Mouse (Mus musculus): ENCODE data around the gene Tnfaip2. TPM values are rescaled to one million over a fixed set of nuclear protein-coding genes. Genes with fewer than 3 reads are reported as not detected.

The Tnfaip2 gene
- polyA plus RNA-seq, 1 experiment from 2014 or later = 5.0 TPM

DNA sequence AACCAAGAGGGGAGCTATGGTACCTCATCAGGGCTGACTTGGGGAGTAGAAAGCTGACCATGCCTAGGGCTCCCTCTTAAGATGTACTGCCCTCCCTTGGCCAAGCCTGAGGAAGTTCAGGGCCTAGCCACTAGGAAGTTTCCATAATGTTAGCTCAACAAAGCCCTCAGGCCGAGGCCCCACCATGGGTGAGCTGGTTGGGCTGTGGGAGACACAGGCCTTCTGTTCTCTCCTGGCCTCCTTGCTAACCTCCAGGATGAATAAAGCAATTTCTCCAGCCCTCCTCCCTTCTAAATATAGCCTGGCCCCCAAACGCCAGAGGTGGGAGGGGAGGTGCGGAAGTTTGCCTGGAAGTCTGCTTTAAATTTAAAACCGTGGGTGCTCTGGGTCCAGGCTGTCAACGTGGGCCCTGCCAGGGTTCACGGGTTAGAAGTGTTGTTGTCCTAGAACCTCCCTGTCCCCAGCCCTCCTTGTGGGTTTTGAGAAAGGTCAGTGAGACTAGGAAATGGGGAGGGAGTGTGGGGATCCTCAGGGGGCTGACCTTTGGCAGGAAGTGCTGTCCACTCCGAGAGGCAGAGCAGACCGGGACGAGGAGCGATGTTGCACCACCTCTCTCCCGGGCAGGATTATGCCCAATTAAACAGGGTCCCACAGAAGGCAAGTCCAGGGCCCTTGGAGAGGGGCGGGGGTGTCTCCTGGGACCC is 29.5 kb upstream of the Tnfaip2 start:
- Histone ChIP-seq H3K27me3 (replicated peaks; ENCODE audit: control insufficient read depth, insufficient read depth, low read length) (peaks cover 6% of the 10 kb centered on the region; the same call in 1 of the 2 replicates), H3K27ac (ENCODE audit: low read depth) (peak overlapping the region; percentile 23), H3K9ac (ENCODE audit: low read length) (0 out of 2 replicates have a peak overlapping the region, but pooled peaks have one; percentile 17), H3K36me3 (ENCODE audit: control insufficient read depth, insufficient read depth, low read length) (no peaks in the 10 kb centered on the region), H3K4me2 (ENCODE audit: low read length) (peak overlapping the region; percentile 46), H3K9me3 (ENCODE audit: control insufficient read depth, low read length) (no peaks in the 10 kb centered on the region), H3K4me1 (replicated peaks; ENCODE audit: control insufficient read depth, insufficient read depth, low read length) (peaks cover 21% of the 10 kb centered on the region), H3K4me3 (ENCODE audit: low read depth, low read length) (peak overlapping the region; percentile 20)
- no peak for ATAC-seq (replicated peaks; ENCODE audit: low FRiP score, low TSS enrichment, low read depth)
- no peak for DNase-seq (ENCODE audit: low spot score)
- 18% methylated on average over 12 of the region's 12 CpGs for WGBS

DNA sequence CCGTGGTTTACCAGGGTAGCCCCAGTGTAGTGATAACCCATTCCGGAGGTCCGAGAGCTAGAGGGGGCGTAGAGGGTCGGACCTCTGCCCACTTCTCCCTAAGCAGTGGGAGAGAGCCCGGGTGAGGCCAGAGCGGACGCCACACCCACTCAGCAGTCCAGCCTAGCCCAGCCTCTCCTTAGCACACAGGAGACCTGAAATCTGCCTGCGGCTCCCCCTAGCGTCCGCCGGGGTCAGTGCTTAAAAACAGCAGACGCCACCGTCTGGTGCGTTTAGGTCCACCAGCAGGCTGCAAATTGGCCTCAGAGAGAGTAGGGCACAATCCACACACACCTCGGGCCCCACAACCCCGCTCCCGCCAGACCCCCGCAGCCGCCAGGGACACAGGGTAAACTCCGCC is 29.0 kb upstream of the Tnfaip2 start:
- peak overlapping the region; percentile 46 for H3K4me2 ChIP-seq (ENCODE audit: low read length)
- whole genome bisulfite sequencing = under 1% methylated on average over 21 of the region's 21 CpGs
- peak overlapping the region; percentile 23; the same call in 1 of the 2 replicates for H3K27ac ChIP-seq (ENCODE audit: low read depth)
- H3K27me3 ChIP-seq (replicated peaks; ENCODE audit: control insufficient read depth, insufficient read depth, low read length) = peaks cover 6% of the 10 kb centered on the region; the same call in 1 of the 2 replicates
- H3K36me3 ChIP-seq (ENCODE audit: control insufficient read depth, insufficient read depth, low read length) = no peaks in the 10 kb centered on the region
- no peaks in the 10 kb centered on the region for H3K9me3 ChIP-seq (ENCODE audit: control insufficient read depth, low read length)
- H3K4me3 ChIP-seq (ENCODE audit: low read depth, low read length) = peak overlapping the region; percentile 20
- H3K4me1 ChIP-seq (replicated peaks; ENCODE audit: control insufficient read depth, insufficient read depth, low read length) = peaks cover 25% of the 10 kb centered on the region
- peak; percentile 95 for DNase-seq (ENCODE audit: low spot score)
- 0 out of 2 replicates have a peak overlapping the region, but pooled peaks have one; percentile 17 for H3K9ac ChIP-seq (ENCODE audit: low read length)
- ATAC-seq (replicated peaks; ENCODE audit: low FRiP score, low TSS enrichment, low read depth) = peak; percentile 80

DNA sequence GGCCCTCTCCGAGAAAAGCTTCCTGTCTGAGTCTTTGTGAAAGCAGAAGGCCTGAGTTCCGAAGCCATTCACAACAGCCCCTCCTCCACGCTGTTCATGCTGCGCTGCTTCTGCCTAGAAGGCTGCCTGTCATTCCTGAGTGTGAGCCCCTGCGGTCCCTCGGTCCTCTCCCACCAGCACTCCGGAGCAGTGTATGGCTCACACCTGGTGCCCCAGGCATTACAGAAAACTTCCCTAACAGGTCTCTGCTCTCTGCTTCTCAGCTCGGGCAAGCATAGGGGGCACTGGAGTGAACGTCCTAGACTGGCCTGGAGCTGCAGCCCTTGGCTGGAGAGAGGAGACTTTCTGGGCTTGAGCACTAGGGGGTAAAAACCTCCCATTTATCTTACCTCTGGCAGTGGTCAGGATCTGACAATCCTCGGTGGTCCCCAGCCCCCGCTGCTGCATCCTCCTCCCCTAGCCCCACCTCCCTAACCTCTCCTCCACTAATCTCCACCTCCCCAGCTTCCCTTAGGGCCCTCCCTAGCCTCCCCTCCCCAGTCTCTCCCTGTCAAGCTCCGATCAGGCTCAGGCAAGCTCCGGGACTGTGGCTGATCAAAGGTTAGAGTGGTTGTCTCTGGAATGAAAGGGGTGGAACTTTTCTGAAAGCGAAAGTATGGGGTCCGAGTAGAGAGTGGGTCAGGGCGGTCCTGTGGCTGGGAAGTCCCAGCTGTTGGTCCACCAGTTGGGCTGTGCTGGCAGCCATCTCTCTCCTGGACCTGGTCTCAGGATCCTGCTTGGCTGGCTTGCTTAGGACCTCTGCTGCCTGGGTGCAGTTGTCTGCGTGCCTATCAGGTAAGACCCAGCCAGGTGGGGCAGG is 25.1 kb upstream of the Tnfaip2 start, which contains the start of gene Exoc3l4:
TSS of gene Exoc3l4 (plus strand) at position 97 of the 859 bp plus-strand sequence.
- Histone ChIP-seq H3K4me3 (ENCODE audit: low read depth, low read length) (peak within 1 kb of the TSS; percentile 23), H3K27me3 (replicated peaks; ENCODE audit: control insufficient read depth, insufficient read depth, low read length) (peaks cover 8% of the 10 kb centered on the region), H3K9ac (ENCODE audit: low read length) (peak within 1 kb of the TSS; percentile 33), H3K36me3 (ENCODE audit: control insufficient read depth, insufficient read depth, low read length) (no peaks in the 10 kb centered on the region), H3K27ac (ENCODE audit: low read depth) (0 out of 2 replicates have a peak within 1 kb of the TSS, but pooled peaks have one; percentile 4), H3K9me3 (ENCODE audit: control insufficient read depth, low read length) (no peaks in the 10 kb centered on the region), H3K4me2 (ENCODE audit: low read length) (peak within 1 kb of the TSS; percentile 48), H3K4me1 (replicated peaks; ENCODE audit: control insufficient read depth, insufficient read depth, low read length) (peaks cover 25% of the 10 kb centered on the region)
- peak; percentile 40 for ATAC-seq (replicated peaks; ENCODE audit: low FRiP score, low TSS enrichment, low read depth)
- DNase-seq (ENCODE audit: low spot score) = peak; percentile 69
- WGBS = 3% methylated on average over 17 of the region's 17 CpGs

DNA sequence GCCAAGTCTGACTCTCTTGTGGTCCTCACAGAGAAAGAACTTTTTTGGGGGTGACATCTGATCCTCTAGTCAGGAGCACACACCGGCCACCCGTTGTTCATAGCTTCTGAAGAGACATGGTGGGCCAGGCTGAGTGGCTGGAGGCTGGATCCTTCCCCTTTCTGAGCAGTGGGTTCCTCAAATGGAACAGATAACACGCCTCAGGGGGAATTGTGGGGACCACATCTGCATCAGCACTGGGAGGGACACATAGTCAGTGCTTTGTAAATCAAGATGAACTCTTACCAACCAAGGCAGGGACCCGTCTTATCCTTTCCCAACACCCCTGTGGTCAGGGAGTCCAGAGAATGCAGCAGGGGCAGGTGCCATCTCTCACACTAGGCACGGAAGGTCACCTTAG is 22.4 kb upstream of the Tnfaip2 start:
- Histone ChIP-seq H3K36me3 (ENCODE audit: control insufficient read depth, insufficient read depth, low read length) (no peaks in the 10 kb centered on the region), H3K4me3 (ENCODE audit: low read depth, low read length) (no peak overlapping the region), H3K9me3 (ENCODE audit: control insufficient read depth, low read length) (no peaks in the 10 kb centered on the region), H3K27me3 (replicated peaks; ENCODE audit: control insufficient read depth, insufficient read depth, low read length) (peaks cover 36% of the 10 kb centered on the region), H3K9ac (ENCODE audit: low read length) (no peak overlapping the region), H3K27ac (ENCODE audit: low read depth) (no peak overlapping the region), H3K4me2 (ENCODE audit: low read length) (no peak overlapping the region), H3K4me1 (replicated peaks; ENCODE audit: control insufficient read depth, insufficient read depth, low read length) (peaks cover 9% of the 10 kb centered on the region)
- DNase-seq (ENCODE audit: low spot score) = no peak
- ATAC-seq (replicated peaks; ENCODE audit: low FRiP score, low TSS enrichment, low read depth) = no peak
- WGBS = 85% methylated on average over 5 of the region's 5 CpGs

DNA sequence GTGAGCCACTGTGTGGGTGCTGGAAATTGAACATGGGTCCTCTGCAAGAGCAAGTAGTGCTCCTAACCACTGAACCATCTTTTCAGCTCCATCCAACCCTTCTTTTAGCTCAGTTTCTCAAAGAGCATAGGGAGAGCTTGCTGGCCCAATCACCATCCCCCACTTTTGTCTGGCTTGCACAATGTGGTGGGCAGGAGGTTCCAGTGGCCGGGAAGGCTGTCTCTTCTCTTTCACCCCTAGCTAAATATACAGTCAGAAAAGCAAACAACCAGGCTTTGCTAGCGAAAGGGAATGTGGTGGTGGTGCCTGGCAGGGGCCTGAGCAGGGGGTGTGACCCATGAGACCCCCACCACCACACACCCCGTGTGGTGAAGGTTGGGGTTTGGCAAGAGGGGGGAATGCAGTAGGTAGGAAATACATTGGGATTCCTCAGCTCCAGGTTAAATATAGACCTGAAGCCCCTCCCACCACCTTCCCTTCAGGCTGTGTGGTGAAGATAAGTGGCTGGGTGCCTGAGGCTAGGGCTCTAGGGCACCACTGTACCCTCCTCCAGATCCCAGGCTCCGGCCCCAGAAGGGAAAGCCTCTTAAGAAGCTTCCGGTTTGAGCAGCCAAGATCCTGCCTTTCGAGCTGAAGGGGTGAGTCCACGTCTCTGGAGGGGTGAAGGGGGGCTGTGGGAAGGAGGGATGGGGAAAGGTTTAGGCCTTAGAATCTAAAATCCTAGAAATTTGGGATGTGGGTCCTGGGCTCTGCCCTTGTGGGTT is 21.1 kb upstream of the Tnfaip2 start:
- ATAC-seq (replicated peaks; ENCODE audit: low FRiP score, low TSS enrichment, low read depth) (no peak), DNase-seq (ENCODE audit: low spot score) (no peak)
- 40% methylated on average over 7 of the region's 7 CpGs for WGBS
- Histone ChIP-seq H3K4me3 (ENCODE audit: low read depth, low read length) (no peak overlapping the region), H3K36me3 (ENCODE audit: control insufficient read depth, insufficient read depth, low read length) (no peaks in the 10 kb centered on the region), H3K9ac (ENCODE audit: low read length) (no peak overlapping the region), H3K9me3 (ENCODE audit: control insufficient read depth, low read length) (no peaks in the 10 kb centered on the region), H3K27me3 (replicated peaks; ENCODE audit: control insufficient read depth, insufficient read depth, low read length) (peaks cover 47% of the 10 kb centered on the region), H3K27ac (ENCODE audit: low read depth) (no peak overlapping the region), H3K4me2 (ENCODE audit: low read length) (no peak overlapping the region), H3K4me1 (replicated peaks; ENCODE audit: control insufficient read depth, insufficient read depth, low read length) (peaks cover 9% of the 10 kb centered on the region)

DNA sequence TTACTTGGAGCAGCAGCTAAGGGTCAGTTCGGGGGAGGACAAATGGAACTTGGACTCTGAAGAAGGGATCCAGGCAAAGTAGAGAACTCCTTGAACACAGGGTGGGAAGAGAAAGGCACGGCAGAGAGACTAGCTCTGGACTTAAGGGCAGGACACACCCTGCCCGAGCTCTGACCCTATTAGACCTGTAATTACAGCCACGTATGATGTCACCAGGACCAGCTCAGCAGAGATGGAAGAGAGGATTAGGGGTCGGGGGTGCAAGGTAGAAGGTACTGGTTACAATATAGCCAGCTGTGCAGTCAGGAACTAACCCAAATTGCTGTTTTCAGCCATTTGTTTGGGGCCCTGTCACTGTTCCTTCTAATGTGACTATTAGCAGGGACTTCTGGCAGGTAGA is 19.4 kb upstream of the Tnfaip2 start:
- no peaks in the 10 kb centered on the region for H3K36me3 ChIP-seq (ENCODE audit: control insufficient read depth, insufficient read depth, low read length)
- peaks cover 8% of the 10 kb centered on the region for H3K4me1 ChIP-seq (replicated peaks; ENCODE audit: control insufficient read depth, insufficient read depth, low read length)
- DNase-seq (ENCODE audit: low spot score) (no peak), ATAC-seq (replicated peaks; ENCODE audit: low FRiP score, low TSS enrichment, low read depth) (no peak)
- H3K27ac ChIP-seq (ENCODE audit: low read depth) = no peak overlapping the region
- H3K27me3 ChIP-seq (replicated peaks; ENCODE audit: control insufficient read depth, insufficient read depth, low read length) = peaks cover 57% of the 10 kb centered on the region
- H3K4me2 ChIP-seq (ENCODE audit: low read length) = no peak overlapping the region
- H3K4me3 ChIP-seq (ENCODE audit: low read depth, low read length) = 0 out of 2 replicates have a peak overlapping the region, but pooled peaks have one; percentile 24
- H3K9me3 ChIP-seq (ENCODE audit: control insufficient read depth, low read length) = no peaks in the 10 kb centered on the region
- H3K9ac ChIP-seq (ENCODE audit: low read length) = no peak overlapping the region
- 48% methylated on average over 5 of the region's 5 CpGs for WGBS

DNA sequence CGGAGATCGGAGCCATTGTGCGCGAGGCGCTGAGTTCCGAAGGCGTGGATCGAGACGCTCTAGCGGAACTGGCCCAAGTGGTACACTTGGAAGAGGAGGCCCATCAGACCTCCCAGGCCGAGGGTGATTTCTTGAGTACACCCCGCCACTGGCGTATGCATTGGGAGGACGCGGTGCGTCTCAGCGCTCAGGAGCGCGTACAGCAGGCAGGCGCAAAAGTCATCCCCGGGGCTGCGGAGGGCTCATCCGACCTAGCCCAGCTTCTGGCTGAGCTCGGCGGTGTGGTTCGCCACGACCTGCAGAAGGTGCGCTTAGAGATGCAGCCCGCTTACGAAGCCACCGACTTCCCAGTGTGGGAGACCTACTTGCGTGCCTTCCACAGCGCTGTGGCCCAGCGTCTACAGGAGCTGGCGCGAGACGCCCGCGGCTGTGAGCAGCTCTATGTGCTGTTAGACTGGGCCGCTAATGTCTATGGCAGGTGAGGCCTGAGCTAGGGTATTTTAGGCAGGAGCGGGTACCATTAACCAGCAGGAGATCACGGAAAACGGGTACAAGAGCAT is 18.6 kb upstream of the Tnfaip2 start:
- Histone ChIP-seq H3K27ac (ENCODE audit: low read depth) (no peak overlapping the region), H3K9me3 (ENCODE audit: control insufficient read depth, low read length) (no peaks in the 10 kb centered on the region), H3K4me2 (ENCODE audit: low read length) (peak overlapping the region; percentile 44), H3K36me3 (ENCODE audit: control insufficient read depth, insufficient read depth, low read length) (no peaks in the 10 kb centered on the region), H3K4me3 (ENCODE audit: low read depth, low read length) (peak overlapping the region; percentile 24), H3K4me1 (replicated peaks; ENCODE audit: control insufficient read depth, insufficient read depth, low read length) (peaks cover 7% of the 10 kb centered on the region; the same call in 1 of the 2 replicates), H3K27me3 (replicated peaks; ENCODE audit: control insufficient read depth, insufficient read depth, low read length) (peaks cover 65% of the 10 kb centered on the region), H3K9ac (ENCODE audit: low read length) (no peak overlapping the region)
- DNase-seq (ENCODE audit: low spot score) = no peak
- no peak for ATAC-seq (replicated peaks; ENCODE audit: low FRiP score, low TSS enrichment, low read depth)
- WGBS = 12% methylated on average over 43 of the region's 43 CpGs

DNA sequence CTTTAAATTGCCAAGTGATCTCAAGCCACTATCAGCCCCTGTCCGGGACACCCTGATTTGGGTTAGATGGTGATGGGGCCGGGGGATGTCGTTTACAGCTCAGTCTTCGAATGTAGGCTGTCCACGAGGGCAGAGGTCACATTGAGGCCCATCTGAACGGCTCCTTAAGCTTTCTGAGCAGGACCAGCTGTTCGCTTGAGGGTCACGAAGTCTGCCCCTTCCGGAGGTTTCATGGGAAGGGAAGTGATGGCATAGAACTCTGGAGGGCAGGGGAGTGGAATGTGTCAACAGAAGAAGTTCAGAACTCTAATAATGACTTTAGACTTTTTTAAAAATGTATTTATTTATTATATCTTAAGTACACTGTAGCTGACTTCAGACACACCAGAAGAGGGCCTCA is 17.7 kb upstream of the Tnfaip2 start:
- Histone ChIP-seq H3K27me3 (replicated peaks; ENCODE audit: control insufficient read depth, insufficient read depth, low read length) (peaks cover 73% of the 10 kb centered on the region), H3K36me3 (ENCODE audit: control insufficient read depth, insufficient read depth, low read length) (no peaks in the 10 kb centered on the region), H3K9me3 (ENCODE audit: control insufficient read depth, low read length) (no peaks in the 10 kb centered on the region), H3K4me2 (ENCODE audit: low read length) (no peak overlapping the region), H3K27ac (ENCODE audit: low read depth) (no peak overlapping the region), H3K4me1 (replicated peaks; ENCODE audit: control insufficient read depth, insufficient read depth, low read length) (peaks cover 14% of the 10 kb centered on the region; the same call in 1 of the 2 replicates), H3K4me3 (ENCODE audit: low read depth, low read length) (no peak overlapping the region), H3K9ac (ENCODE audit: low read length) (no peak overlapping the region)
- ATAC-seq (replicated peaks; ENCODE audit: low FRiP score, low TSS enrichment, low read depth) = no peak
- 25% methylated on average over 9 of the region's 9 CpGs for WGBS
- no peak for DNase-seq (ENCODE audit: low spot score)
